Mouse (Mus musculus): Measurements from ENCODE around the gene Efl1.
"Not testable (repeated sequence)": the region's sequence is repeated elsewhere in the genome, so short reads cannot be mapped to it uniquely, and the experiment has no call there.

DNA sequence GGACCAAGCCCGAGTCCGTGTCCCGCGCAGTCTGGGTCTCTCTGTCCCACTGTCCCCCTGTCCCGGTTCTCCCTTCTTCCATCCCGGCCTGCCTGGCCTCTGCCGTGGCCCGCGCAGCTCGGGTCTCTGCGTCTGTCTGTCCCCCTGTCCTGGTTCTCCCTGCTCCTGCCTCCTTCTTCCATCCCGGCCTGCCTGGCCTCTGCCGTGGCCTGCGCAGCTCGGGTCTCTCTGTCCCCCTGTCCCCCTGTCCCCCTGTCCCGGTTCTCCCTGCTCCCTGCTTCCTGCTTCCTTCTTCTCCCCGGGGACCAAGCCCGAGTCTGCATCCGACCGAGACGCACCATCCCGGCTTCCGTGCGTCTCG is 123.2 kb downstream of the Efl1 start:
- TF ChIP-seq CTCF (conservative IDR thresholded peaks at IDR 0.05; ENCODE audit: low read length); NANOG (IDR thresholded peaks at IDR 0.05; ENCODE audit: borderline replicate concordance, low read length): not testable (repeated sequence)
